Mouse (Mus musculus): ENCODE measurements at regions not wholly inside any gene's neighbourhood (a gene's known extent, or its start where the extent isn't known, plus 50 kb on each side); places are given as distances from the start of the nearest gene placed in this dataset.

DNA sequence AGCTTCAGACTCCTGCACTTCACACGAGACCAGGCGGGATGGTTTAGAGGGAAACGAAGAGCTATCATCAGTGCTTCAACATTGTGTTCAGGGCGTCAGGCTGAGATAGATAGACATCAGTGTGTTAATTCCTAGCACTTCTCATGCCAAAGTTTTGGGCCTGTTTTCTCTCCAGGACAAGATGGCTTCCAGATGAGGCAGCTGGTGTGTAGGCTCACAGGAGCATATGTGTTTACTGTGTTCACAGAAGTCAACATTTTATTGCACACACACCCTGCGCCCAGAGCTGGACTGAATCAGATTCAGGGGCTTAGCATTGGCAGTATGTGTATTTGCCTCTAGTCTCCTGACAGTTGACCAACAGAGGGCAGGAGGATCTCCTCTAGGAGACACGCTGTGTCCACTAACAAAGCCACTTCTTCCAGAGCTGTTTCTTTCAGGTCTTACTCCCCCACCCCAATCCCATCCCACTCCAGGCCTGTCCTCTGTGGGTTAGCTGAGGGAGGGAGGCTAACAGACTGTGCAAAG is 123.4 kb downstream of the Lrrc30 start:
- ChIA-PET CTCF (interaction anchor here in 1 of 4 experiments (0.5 kb wide), 1 partner anchor 114 kb away, joined by 3 read pairs; no protein-coding TSS in a partner anchor), POLR2A (interaction anchor here in 1 of 4 experiments (0.6 kb wide), 1 partner anchor 189 kb away, joined by 3 read pairs; no protein-coding TSS in a partner anchor)

DNA sequence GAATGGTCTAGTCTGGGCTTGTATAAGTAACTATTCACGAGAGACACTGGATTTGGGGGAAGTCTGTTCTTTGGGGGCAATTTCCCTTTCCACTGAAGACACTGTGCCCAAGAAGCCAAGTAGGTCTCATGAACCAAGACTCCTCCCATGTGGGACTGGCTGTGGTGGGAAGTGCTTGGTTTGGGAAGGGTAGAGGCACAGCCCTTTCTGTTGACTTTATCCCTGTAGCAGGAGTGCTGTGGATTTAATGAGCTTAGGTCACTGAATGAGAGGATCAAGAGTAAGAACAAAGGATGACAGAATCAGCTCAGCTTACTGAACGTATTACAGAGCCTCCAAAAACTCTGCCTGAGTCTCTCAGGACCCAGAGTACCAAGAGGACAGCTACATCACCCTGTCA is 124.2 kb downstream of the Lrrc30 start:
- CTCF ChIA-PET, result interaction anchor here in 1 of 4 experiments (0.6 kb wide), 1 partner anchor 361 kb away, joined by 3 read pairs; no protein-coding TSS in a partner anchor
- POLR2A ChIA-PET, result interaction anchor here in 1 of 4 experiments (0.6 kb wide), 1 partner anchor 190 kb away, joined by 3 read pairs; no protein-coding TSS in a partner anchor

DNA sequence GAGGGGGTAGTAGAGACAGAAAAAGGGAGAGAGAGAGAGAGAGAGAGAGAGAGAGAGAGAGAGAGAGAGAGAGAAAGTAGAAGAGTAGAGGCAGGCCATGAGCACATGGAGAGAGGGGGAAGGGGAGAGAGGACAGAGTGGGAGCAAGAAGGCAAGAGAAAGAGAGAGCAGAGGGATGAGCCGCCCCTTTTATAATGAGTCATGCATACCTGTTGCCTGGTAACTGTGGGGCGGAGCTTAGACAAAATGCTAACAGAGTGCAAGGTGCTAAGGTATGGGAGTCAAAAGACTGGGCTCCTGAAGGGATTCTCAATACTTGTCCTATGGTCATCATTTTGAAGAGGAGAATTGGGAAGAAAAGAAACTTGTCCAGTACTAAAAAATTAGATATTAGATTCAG is 126.1 kb downstream of the Lrrc30 start:
- CTCF ChIA-PET, result interaction anchor here in 3 of 4 experiments (0.5 to 0.8 kb wide), 3 partner anchors 10 to 1569 kb away, joined by 4 to 5 read pairs (median 4); partner anchors contain the start of gene Epb41l3 (in 1 of the 3)
- POLR2A ChIA-PET, result no interaction called here

GRCm38 (mm10) chr17:67504502-67505033 is 128.0 kb downstream of the Lrrc30 start:
- CTCF ChIA-PET, result no interaction called here
- POLR2A ChIA-PET, result no interaction called here

DNA sequence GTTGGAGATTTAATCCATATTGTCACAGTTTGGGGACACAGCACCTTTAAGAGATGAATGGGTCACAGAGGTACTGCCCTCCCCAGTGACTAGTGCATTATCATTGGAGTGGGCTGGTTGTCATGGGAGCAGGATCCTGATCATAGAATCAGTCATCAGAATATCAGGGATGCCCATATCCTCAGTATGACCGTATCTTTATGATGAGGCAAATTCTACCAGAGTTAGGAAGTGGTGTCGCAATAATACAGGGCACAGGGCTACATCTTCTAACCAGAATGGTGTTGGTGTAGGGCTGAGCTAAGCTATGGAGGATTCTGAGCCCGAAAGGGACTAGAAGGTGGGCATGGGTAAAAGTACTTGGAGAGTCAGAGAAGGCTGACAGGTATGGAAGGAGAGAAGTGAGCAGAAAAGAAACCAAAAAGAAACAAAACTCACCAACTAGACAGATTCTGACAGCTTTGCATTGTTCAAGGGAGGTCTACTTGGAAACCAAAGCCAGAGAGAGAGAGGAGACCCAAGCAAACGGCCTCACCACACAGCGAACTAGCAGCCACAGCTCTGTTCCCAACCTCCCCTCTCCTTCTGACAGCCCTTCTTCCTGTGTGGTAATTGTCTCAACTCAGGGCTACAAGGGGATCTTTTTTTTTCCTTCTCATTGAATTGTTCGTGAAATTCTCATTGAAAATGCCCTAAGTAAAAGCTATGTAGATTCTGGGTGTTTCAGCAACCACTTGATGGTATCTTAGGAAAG is 129.2 kb downstream of the Lrrc30 start:
- ChIA-PET CTCF (interaction anchor here in 1 of 4 experiments (1.4 kb wide), 1 partner anchor 165 kb away, joined by 4 read pairs; no protein-coding TSS in a partner anchor), POLR2A (no interaction called here)

DNA sequence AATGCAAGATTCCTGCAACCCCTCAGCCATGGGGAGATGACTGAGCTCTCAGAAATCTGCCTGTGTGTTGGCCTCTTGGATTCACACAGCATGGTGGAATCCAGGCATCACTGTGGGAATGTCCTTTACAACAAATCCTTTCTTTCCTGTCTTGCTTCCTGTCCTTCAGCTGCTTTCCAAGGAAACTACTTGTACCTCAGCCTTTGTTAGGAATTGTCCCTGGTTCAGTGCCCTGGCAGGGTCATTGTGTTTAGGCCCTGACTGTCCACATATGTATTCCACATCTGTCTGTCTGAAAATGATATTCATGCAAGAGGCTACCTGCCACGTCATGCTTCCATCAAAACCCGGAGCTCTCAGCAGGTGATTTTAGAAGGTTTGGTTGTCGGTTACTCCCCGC is 129.9 kb downstream of the Lrrc30 start:
- ChIA-PET POLR2A (no interaction called here), CTCF (interaction anchor here in 1 of 4 experiments (1.4 kb wide), 1 partner anchor 165 kb away, joined by 4 read pairs; no protein-coding TSS in a partner anchor)

DNA sequence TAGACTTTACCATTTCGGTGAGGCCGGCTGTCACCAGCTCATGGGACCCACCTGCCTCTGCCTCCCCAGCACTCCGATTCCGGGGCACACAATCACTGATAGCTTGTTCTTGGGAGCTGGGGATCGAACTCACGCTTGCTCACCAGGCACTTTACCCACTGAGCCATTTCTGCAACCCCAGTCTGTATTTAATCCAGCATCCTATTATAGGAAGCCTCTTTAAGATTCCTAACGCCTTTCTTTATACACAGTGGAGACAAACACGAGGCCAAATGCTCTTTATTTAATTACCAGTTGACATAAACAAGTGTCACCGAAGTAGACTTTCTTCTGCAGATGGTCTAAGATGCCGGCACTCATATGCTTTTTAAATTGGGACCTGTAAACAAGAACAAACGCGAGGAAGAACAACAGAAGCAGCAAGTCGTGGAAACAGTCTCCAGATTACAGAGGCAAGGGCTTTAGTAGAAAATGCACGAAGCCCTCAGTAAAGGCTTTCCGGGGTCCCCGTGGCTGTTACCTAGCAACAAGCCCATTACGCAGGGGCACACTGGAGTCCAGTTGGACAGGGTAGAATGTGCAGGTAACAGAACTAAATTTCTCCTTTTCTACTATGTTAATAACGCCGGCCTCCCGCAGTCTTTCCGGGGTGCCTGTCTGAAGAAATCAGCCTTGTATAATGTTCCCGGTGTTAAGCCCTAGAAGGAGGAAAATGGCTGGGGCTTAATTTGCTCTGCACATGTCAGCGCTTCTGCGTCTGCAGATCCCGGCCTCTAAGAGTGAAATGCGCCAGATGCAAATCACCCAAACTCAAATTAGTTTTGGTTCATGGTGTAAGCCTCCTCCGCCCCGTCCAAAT is 132.5 kb downstream of the Lrrc30 start:
- ChIA-PET CTCF (interaction anchor here in 1 of 4 experiments (0.6 kb wide), 1 partner anchor 44 kb away, joined by 3 read pairs; no protein-coding TSS in a partner anchor), POLR2A (no interaction called here)

GRCm38 (mm10) chr17:67497380-67497779 is 135.1 kb downstream of the Lrrc30 start:
- ChIA-PET CTCF (no interaction called here), POLR2A (no interaction called here)

DNA sequence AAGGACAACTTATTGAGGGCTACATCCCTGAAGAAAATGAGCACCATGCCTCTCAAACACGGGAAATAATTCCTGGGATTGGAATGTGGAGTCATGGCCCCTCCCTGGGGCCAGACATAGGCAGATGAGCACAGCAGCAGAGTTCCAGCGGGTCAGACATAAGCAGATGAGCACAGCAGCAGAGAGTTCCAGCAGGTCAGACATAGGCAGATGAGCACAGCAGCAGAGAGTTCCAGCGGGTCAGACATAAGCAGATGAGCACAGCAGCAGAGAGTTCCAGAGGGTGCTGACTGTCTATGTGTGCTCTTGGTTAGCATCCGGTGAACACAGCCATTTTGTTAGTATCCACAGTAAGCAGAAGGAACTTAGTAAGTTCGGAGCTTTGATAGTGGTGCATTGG is 126.2 kb upstream of the Ptprm start:
- CTCF ChIA-PET, result no interaction called here
- POLR2A ChIA-PET, result no interaction called here

DNA sequence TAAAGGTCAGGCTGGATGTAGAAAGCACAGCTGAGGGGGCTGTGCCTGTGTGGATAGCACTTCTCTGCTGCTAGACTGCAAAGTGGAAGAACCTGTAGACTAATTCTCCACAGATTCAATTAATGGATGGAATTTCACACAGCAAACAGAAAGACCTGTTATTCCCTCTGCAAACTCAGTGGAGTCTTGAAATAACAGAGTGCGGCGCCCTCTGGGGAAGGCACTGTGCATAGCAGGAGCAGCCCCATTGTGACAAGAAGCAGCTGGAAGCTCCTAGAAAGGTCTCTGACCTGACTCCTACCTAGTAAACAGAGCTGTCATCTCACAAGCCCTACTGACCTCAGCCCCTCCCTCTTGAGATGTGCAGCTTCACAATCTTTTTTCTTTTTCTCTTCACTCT is 118.9 kb upstream of the Ptprm start:
- ChIA-PET CTCF (interaction anchor here in 2 of 4 experiments (0.6 to 1.2 kb wide), 8 partner anchors 40 to 792 kb away, joined by 3 to 5 read pairs (median 3); partner anchors contain the start of genes Ptprm (in 2 of the 2) and Lrrc30 (in 1 of the 2)), POLR2A (interaction anchor here in 1 of 4 experiments (0.7 kb wide), 1 partner anchor 93 kb away, joined by 3 read pairs; no protein-coding TSS in a partner anchor)

GRCm38 (mm10) chr17:67458851-67459421 is 104.7 kb upstream of the Ptprm start:
- ChIA-PET POLR2A (interaction anchor here in 1 of 4 experiments (0.6 kb wide), 1 partner anchor 389 kb away, joined by 3 read pairs; no protein-coding TSS in a partner anchor), CTCF (no interaction called here)

- ChIA-PET POLR2A (no interaction called here), CTCF (no interaction called here)
Observed at GRCm38 (mm10) chr17:67451966-67452365, 97.7 kb upstream of the Ptprm start.

DNA sequence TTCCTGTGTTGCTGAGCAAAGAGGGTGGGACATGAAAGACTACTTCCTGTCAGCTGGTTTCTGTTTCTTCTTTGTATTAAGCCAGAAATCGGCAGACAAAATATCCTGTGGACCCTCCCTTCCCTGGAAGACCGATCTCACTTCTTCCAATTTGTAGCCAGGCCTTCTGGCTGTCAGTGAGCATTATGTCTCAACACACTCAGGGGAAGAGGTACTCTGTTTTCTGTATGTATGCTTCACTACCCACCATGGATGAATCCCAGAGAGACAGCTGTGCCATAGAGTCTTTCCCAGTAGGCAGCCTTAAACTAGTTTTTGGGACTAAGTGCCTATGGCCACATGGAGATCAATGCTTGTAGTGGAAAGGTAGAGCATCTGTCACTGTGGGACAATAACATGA is 96.8 kb upstream of the Ptprm start:
- ChIA-PET CTCF (no interaction called here), POLR2A (no interaction called here)

- ChIA-PET POLR2A (no interaction called here), CTCF (interaction anchor here in 1 of 4 experiments (0.5 kb wide), 1 partner anchor 311 kb away, joined by 13 read pairs; no protein-coding TSS in a partner anchor)
Observed at GRCm38 (mm10) chr17:67450021-67450420, 95.8 kb upstream of the Ptprm start.

- ChIA-PET POLR2A (no interaction called here), CTCF (no interaction called here)
Observed at GRCm38 (mm10) chr17:67445986-67446385, 91.7 kb upstream of the Ptprm start.

DNA sequence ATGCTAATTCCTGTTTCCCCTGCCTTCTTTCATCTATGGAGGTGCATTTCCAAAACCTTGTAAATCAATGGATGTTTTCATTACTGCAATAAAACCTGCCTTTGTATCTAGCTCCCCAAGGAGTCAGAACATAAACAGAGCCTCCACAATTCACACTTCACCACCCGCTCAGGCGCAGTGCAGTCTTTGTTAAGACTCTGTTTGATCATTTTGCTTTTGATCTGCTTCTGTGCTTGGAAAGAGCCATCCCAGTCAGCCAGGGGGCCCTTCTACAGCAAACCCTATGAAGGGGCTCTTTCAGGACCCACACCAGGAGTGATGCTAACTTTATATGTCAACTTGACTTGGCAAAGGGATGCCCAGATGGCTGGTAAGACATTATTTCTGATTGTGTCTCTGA is 86.7 kb upstream of the Ptprm start:
- ChIA-PET CTCF (interaction anchor here in 2 of 4 experiments (0.5 to 0.7 kb wide), 2 partner anchors 210 to 736 kb away, joined by 3 to 4 read pairs; no protein-coding TSS in a partner anchor), POLR2A (interaction anchor here in 1 of 4 experiments (0.5 to 0.7 kb wide), 3 partner anchors 23 to 199 kb away, joined by 3 read pairs; no protein-coding TSS in a partner anchor)

DNA sequence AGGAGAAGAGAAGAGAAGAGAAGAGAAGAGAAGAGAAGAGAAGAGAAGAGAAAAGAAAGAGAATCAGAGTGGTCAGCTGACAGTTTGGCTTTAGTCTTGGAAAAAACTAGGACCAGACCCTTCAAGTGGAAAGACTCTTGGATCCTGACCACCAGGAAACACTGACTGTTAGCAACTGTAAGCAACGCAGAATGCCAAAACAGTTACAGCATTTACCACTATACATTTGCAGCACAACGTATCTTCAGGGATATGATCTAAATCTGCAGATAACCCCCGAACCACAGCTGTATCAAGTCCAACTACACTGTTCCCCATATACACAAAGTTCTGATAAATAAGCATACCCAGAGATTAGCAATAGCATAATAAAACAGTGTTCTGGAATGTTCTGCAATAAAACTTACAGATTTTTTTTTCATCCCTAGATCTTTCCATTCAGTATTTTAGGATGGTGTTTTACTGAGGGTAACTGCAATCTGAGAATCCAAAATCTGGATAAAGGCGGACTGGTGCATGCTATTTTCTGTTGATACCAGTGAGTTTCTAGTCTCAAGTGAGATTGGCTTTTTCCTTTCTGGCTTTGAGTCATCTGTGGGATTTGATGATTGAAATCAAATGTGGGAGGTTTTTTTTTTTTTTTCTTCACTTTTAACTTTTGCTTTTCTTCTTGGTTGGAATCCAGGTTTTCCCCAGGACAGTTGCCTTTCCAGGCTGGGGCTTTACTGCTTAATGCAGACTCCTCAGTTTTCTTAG is 65.9 kb upstream of the Ptprm start:
- ChIA-PET POLR2A (no interaction called here), CTCF (no interaction called here)

DNA sequence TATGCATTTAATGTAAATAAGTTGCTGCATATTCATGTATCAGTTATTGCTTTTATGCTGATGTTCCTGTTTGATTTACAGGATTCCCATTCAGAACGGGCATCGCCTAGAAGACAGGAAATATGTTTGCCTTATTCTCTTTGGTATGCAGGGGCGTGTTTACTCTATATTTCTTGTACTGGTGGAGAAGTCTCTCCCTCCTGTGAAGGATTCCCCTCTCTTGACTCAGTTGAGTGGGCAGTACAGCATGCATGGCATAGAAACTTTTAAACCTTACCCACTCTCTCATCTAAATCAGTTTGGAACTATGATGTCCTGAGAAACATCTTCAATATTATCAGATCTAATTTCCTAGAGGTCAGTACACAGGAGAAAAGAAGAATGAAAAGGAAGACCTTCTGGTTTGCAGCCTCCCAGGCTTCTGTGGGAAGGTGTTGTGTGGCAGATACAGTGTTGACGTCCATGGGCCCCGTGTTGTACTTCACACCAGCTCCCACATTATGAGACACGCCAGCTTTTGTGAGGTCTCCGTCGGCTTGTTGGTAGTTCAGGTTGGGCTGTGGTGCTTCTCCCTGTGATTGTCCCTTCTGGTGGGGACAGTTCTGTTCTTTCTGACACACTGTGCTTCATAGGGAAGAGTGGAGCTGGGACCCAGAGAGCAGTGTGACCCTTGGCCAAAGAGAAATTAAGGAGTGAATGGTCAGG is 58.4 kb upstream of the Ptprm start:
- ChIA-PET POLR2A (no interaction called here), CTCF (no interaction called here)
